Mouse (Mus musculus): ENCODE results near the gene Wipi2. TPM values are rescaled to one million over a fixed set of nuclear protein-coding genes. Genes with fewer than 3 reads are reported as not detected.

The Wipi2 gene
- polyA plus RNA-seq, 1 experiment: 38.4 TPM

GRCm38 (mm10) chr5:142608259-142608988 lies 19.1 kb upstream of the Wipi2 start, which contains the start of gene Mmd2:
Gene Mmd2, minus strand, starts transcription at chr5:142608800.
- Histone ChIP-seq H3K4me3 (replicated peaks; ENCODE audit: extremely low read depth, low read depth, low read length) (no peak within 1 kb of the TSS), H3K4me1 (ENCODE audit: control insufficient read depth, insufficient read depth, low read length) (no peaks in the 10 kb centered on the region)
- 7% methylated on average over 42 of the region's 42 CpGs for WGBS
- DNase-seq: no peak
- TF ChIP-seq CTCF (IDR thresholded peaks at IDR 0.05; ENCODE audit: insufficient read depth, low read length) (no peak), POLR2A (IDR thresholded peaks at IDR 0.05; ENCODE audit: borderline replicate concordance, extremely low read depth, low read depth, low read length) (no peak)

GRCm38 (mm10) chr5:142608989-142609325 lies 18.5 kb upstream of the Wipi2 start:
- 8% methylated on average over 4 of the region's 4 CpGs for WGBS
- Histone ChIP-seq H3K4me1 (ENCODE audit: control insufficient read depth, insufficient read depth, low read length) (no peaks in the 10 kb centered on the region), H3K4me3 (replicated peaks; ENCODE audit: extremely low read depth, low read depth, low read length) (no peak overlapping the region)
- no peak for DNase-seq
- TF ChIP-seq CTCF (IDR thresholded peaks at IDR 0.05; ENCODE audit: insufficient read depth, low read length) (no peak), POLR2A (IDR thresholded peaks at IDR 0.05; ENCODE audit: borderline replicate concordance, extremely low read depth, low read depth, low read length) (no peak)

GRCm38 (mm10) chr5:142610362-142610761 lies 17.1 kb upstream of the Wipi2 start:
- no peak overlapping the region for H3K4me3 ChIP-seq (replicated peaks; ENCODE audit: extremely low read depth, low read depth, low read length)
- DNase-seq: no peak
- WGBS: 70% methylated on average over 4 of the region's 4 CpGs
- H3K4me1 ChIP-seq (ENCODE audit: control insufficient read depth, insufficient read depth, low read length): no peaks in the 10 kb centered on the region
- TF ChIP-seq POLR2A (IDR thresholded peaks at IDR 0.05; ENCODE audit: borderline replicate concordance, extremely low read depth, low read depth, low read length): no peak
- TF ChIP-seq CTCF (IDR thresholded peaks at IDR 0.05; ENCODE audit: insufficient read depth, low read length): no peak

- DNase-seq: no peak
- no peaks in the 10 kb centered on the region for H3K4me1 ChIP-seq (ENCODE audit: control insufficient read depth, insufficient read depth, low read length)
- WGBS: 50% methylated on average over 3 of the region's 3 CpGs
- no peak for TF ChIP-seq POLR2A (IDR thresholded peaks at IDR 0.05; ENCODE audit: borderline replicate concordance, extremely low read depth, low read depth, low read length)
- TF ChIP-seq CTCF (IDR thresholded peaks at IDR 0.05; ENCODE audit: insufficient read depth, low read length): no peak
- H3K4me3 ChIP-seq (replicated peaks; ENCODE audit: extremely low read depth, low read depth, low read length): no peak overlapping the region
Measured at GRCm38 (mm10) chr5:142614513-142614912, 13.0 kb upstream of the Wipi2 start.

- WGBS: 68% methylated on average over 4 of the region's 4 CpGs
- TF ChIP-seq CTCF (IDR thresholded peaks at IDR 0.05; ENCODE audit: insufficient read depth, low read length): no peak
- no peak for TF ChIP-seq POLR2A (IDR thresholded peaks at IDR 0.05; ENCODE audit: borderline replicate concordance, extremely low read depth, low read depth, low read length)
- Histone ChIP-seq H3K4me3 (replicated peaks; ENCODE audit: extremely low read depth, low read depth, low read length) (no peak overlapping the region), H3K4me1 (ENCODE audit: control insufficient read depth, insufficient read depth, low read length) (no peaks in the 10 kb centered on the region)
- DNase-seq: no peak
Measured at GRCm38 (mm10) chr5:142615638-142616037, 11.9 kb upstream of the Wipi2 start.

GRCm38 (mm10) chr5:142616326-142616725 lies 11.2 kb upstream of the Wipi2 start:
- no peaks in the 10 kb centered on the region for H3K4me1 ChIP-seq (ENCODE audit: control insufficient read depth, insufficient read depth, low read length)
- H3K4me3 ChIP-seq (replicated peaks; ENCODE audit: extremely low read depth, low read depth, low read length): no peak overlapping the region
- 44% methylated on average over 6 of the region's 6 CpGs for WGBS
- no peak for DNase-seq
- no peak for TF ChIP-seq POLR2A (IDR thresholded peaks at IDR 0.05; ENCODE audit: borderline replicate concordance, extremely low read depth, low read depth, low read length)
- TF ChIP-seq CTCF (IDR thresholded peaks at IDR 0.05; ENCODE audit: insufficient read depth, low read length): no peak

GRCm38 (mm10) chr5:142619866-142620265 lies 7.6 kb upstream of the Wipi2 start:
- 12% methylated on average over 5 of the region's 5 CpGs for WGBS
- peak; percentile 12 for DNase-seq
- no peak overlapping the region for H3K4me3 ChIP-seq (replicated peaks; ENCODE audit: extremely low read depth, low read depth, low read length)
- no peak for TF ChIP-seq POLR2A (IDR thresholded peaks at IDR 0.05; ENCODE audit: borderline replicate concordance, extremely low read depth, low read depth, low read length)
- TF ChIP-seq CTCF (IDR thresholded peaks at IDR 0.05; ENCODE audit: insufficient read depth, low read length): peak; percentile 50
- H3K4me1 ChIP-seq (ENCODE audit: control insufficient read depth, insufficient read depth, low read length): no peaks in the 10 kb centered on the region

- no peak for DNase-seq
- TF ChIP-seq POLR2A (IDR thresholded peaks at IDR 0.05; ENCODE audit: borderline replicate concordance, extremely low read depth, low read depth, low read length) (no peak), CTCF (IDR thresholded peaks at IDR 0.05; ENCODE audit: insufficient read depth, low read length) (no peak)
- Histone ChIP-seq H3K4me1 (ENCODE audit: control insufficient read depth, insufficient read depth, low read length) (no peaks in the 10 kb centered on the region), H3K4me3 (replicated peaks; ENCODE audit: extremely low read depth, low read depth, low read length) (no peak overlapping the region)
- WGBS: 49% methylated on average over 2 of the region's 2 CpGs
Measured at GRCm38 (mm10) chr5:142621421-142621820, 6.1 kb upstream of the Wipi2 start.

- Histone ChIP-seq H3K4me3 (replicated peaks; ENCODE audit: extremely low read depth, low read depth, low read length) (no peak overlapping the region), H3K4me1 (ENCODE audit: control insufficient read depth, insufficient read depth, low read length) (no peaks in the 10 kb centered on the region)
- TF ChIP-seq POLR2A (IDR thresholded peaks at IDR 0.05; ENCODE audit: borderline replicate concordance, extremely low read depth, low read depth, low read length) (no peak), CTCF (IDR thresholded peaks at IDR 0.05; ENCODE audit: insufficient read depth, low read length) (no peak)
- DNase-seq: no peak
- 53% methylated on average over 1 of the region's 1 CpGs for WGBS
Measured at GRCm38 (mm10) chr5:142622134-142622533, 5.4 kb upstream of the Wipi2 start.

- H3K4me1 ChIP-seq (ENCODE audit: control insufficient read depth, insufficient read depth, low read length): no peaks in the 10 kb centered on the region
- H3K4me3 ChIP-seq (replicated peaks; ENCODE audit: extremely low read depth, low read depth, low read length): no peak overlapping the region
- WGBS: 88% methylated on average over 7 of the region's 7 CpGs
- no peak for TF ChIP-seq CTCF (IDR thresholded peaks at IDR 0.05; ENCODE audit: insufficient read depth, low read length)
- TF ChIP-seq POLR2A (IDR thresholded peaks at IDR 0.05; ENCODE audit: borderline replicate concordance, extremely low read depth, low read depth, low read length): no peak
- DNase-seq: no peak
Measured at GRCm38 (mm10) chr5:142623080-142623479, 4.4 kb upstream of the Wipi2 start.

Data from lung, adult 2 months (tissue).